Mouse (Mus musculus): ENCODE measurements at regions not wholly inside any gene's neighbourhood (a gene's known extent, or its start where the extent isn't known, plus 50 kb on each side); places are given as distances from the start of the nearest gene placed in this dataset.
A peak's percentile ranks its signal among the peaks of the same experiment; 100 is the strongest.

DNA sequence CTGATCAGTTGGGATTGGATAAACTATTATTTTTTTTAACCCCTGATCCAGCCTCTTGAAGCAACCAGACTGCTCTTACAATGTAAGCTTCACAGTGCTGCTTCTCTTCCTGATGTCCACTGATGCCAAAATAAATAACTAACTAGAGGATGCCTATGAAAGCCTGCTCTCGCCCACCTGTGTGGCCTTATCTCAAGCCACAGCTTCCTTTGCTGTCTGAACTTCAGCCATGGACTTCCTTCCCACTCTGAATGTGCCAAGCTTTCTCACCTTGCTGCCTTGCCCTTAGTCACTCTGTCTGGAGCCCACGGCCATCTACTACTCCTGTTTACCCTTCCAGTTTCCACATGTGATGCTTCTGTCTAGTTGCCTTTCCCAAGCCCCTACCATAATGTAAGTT lies 559.6 kb downstream of the Dhx35 start:
- no peak for DNase-seq (ENCODE audit: low read depth, low spot score)

DNA sequence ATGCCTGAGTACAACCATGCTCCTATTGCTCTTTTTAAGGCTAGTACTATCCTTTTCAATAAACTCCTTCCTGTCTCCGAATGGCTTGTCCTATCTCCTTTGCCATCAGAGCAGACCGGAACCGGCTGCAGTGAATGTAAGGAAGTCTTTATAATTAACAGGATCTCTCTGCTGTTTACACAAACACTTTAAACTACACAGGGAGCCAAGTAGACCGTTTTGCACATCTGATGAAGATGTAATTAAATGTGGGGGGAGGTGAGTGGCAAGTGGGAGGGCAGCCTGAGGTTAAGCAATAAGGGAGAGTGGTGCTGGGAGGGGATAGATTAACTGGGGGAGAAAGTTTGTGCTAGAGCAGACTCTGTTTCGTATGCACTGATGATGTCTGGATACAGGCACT lies 561.9 kb downstream of the Dhx35 start:
- DNase-seq (ENCODE audit: low read depth, low spot score), result no peak

DNA sequence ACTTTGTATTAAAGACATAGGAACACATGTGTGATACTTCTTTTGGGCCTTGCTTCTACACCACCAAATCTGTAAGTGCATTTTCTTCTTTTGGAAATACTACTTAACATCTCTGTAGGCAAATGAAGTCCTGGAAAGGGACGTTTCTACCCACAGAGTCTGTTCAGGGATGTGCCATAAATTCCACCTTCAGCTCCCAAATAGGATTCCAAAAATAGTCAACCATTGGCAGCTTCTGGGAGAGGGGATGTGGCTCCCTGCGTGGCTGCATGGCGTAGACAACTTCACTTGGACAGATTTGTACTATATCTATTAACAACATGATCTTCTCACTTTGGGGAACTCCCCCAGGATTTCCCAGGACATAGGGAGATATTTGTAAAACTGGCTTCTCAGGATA lies 566.8 kb downstream of the Dhx35 start:
- no peak for DNase-seq (ENCODE audit: low read depth, low spot score)

DNA sequence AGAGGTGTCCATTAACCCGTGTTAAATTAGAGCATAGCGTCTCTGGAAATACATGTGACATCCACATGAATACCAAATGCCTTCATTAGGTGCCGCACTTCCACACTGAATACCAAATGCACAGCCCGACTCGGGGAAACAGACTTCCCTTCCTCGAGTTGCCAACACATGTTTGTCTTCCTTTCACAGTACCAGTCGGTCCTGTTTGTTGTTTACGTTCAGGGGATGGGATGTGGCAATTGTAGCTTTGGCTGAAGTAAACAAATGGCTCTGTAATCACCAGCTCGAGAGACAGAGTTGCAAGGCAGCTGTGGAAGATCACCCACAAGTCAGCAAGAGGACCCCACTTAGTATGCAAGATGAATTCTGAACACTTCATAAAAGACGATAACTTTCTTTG lies 598.3 kb downstream of the Dhx35 start:
- no peak for DNase-seq (ENCODE audit: low read depth, low spot score)

DNA sequence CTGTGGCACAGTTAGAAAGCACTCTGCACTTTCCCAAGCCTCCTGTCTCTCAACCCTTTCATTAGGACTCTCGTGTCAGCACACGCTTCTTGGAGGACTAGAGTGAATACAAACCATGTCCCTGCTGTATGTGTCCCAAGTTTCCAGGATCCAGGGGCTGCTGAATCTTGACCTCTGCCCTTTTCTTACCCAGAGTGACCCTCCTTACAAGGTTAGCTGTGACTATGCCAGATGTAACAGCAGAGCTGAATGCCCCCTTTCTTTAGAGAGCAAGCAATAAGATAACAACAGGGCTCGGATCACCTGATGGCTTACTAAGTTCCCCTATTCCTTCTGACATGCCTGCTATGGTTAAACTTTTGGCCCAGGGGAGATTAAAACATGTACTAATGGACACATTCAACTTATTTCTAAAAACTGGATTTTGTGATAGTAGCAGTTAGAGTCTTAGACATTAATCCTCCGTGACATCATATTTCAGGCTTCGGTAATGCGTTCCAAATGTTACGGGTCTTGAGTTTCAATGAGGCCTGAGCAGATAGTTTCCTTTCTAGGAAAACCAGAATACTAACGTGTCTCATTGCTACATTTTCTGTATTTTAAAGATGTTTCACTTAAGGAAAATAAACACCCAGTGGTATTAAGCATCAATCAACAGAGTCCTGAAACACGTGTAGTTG lies 607.0 kb downstream of the Dhx35 start:
- DNase-seq (ENCODE audit: low read depth, low spot score), result no peak

DNA sequence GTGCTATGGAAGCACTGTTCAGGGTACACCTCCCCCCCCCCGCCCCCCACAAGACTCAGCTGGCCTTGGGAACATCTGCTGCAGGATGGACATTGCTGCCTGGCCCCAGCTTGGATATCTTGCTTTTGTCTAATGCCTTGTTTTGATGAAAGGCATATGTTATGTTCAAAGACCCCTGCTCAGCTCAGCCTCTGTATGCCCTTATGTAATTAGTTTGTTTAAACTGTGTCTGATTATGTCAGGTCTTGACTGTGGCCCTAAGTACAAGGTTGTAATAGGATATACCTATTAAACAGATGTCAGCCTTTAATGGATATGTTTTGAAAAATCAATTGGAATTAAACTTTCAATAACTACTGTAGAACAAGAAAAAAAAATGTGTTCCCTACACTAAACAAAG lies 610.3 kb downstream of the Dhx35 start:
- DNase-seq (ENCODE audit: low read depth, low spot score), result no peak

DNA sequence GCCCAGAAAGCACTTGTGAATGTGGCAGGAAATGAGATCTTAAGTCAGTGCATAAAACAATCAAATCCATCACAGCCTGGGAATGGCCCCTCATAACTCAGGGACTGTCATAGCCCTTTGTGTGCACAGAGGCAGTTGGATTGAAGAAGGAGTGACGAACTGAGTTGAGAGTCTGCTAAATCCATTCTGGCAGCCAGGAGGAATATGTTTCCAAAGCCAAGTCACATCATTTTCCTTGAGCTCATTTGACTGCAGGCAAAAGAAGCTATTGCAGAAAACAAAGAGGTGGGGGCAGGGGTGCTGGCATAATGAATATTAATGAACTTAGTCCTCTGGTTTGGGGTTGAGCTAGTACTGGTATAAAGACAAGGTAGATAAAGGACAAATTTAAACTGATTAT lies 620.0 kb downstream of the Dhx35 start:
- no peak for DNase-seq (ENCODE audit: low read depth, low spot score)

DNA sequence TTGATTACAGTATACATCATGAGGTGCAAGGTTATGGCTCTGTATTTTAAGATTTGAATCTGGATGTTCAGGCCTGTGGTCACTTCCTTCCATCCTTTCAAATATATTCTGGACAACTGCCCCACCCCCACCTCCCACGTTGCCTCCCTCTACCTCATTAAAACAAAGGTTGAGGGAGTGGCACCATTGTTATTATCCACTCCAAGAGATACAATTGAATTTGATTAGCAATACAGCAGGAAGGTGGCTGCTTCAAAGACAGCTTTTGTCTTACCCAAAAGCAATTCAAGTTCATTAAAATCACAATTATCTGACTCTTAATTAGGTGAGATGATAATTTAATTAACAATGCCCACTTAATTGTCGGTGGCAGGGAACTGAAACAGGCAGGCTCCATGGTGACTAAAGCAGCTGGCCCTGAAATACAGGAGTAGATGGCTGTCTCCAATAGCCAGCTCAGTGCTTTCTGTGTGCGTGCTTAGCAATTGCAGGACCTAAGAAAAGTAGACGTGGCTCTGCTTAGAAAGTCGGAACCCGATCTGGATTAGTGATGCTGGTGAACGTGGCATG lies 623.8 kb downstream of the Dhx35 start:
- no peak for DNase-seq (ENCODE audit: low read depth, low spot score)

DNA sequence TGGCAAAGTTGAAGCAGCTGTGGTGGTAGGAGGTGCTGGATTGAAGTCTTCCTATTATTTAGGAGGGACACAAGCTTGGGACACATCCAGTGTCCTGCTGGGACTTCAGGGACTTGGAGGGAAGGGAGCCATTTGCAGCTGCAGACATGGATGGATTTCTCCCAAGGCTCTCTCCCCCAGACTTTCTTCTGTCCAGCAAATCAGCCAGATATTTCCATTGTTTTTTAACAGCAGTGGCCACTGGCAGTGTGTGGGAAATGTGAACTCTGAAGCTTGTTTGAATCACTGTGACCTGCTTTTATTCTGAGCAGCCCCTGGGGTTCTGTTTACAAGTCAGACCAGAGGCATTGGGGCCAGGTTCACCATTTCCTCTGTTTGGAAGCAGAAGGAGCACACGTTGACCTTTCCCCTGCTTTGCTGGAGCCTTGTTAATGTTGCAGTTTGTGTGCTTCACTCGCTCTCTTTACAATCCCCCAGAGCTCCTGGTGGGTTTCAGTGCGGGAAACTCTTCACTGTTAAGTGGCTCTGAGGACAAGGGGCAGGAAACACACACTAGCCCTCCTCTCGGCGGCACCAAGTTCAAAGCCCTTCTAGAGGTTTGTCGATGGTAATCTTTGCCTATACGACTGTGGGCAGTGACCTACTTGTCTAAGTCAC lies 627.8 kb downstream of the Dhx35 start:
- DNase-seq (ENCODE audit: low read depth, low spot score), result no peak

DNA sequence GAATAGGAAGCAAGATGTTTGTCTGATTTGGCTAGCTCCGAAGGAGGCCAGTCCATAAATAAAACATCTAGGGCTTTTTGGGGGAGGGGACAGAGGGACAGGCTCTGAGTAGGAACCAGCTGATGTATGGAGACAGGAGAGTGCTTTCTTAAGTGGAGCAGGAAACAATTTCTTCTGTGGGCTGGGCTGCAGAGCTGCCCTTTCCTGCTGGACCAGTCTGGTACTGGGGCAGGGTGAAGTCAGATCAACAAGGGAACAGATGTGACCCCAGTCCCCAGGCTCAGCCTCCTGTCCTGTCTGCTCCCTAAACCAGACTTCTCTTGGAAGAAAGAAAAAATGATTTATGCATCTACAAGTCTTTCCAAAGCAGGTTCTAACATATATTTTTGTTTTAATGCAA lies 633.6 kb downstream of the Dhx35 start:
- no peak for DNase-seq (ENCODE audit: low read depth, low spot score)

DNA sequence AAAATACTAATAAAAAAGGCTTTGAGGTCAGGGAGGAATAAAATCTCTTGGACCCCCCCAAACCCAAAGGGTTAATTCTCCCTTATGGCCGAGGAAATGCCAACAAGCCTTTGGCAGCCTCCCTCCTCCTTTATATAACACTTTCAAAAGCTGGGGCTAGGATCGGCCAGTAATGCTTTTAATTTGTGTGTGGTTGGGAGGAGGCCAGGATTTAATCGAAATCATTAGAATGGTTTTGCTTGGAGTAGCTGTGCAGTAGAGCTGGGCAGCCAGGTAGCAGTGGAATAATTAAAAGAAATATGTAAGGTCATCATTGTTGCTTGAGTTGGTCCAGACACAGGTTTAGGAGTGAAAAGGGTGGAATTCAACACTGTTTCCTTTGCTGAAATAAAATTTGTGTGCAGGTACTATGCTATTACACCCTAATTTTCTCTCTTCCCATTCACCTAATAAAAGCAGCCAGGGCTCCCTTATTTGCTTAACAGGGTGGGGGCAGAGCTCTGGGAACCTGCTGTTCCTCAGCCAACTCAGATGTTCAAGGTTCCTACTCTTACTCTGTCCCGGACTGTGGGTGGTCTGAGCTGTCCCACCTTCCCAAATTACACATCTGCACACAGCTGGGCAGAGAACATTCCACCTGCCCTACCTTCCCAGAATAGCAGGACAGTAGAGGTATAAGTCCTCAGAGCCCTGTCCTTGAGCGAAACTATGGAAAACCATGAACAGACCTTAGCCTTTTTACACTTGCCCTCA lies 636.1 kb downstream of the Dhx35 start:
- DNase-seq (ENCODE audit: low read depth, low spot score), result no peak

DNA sequence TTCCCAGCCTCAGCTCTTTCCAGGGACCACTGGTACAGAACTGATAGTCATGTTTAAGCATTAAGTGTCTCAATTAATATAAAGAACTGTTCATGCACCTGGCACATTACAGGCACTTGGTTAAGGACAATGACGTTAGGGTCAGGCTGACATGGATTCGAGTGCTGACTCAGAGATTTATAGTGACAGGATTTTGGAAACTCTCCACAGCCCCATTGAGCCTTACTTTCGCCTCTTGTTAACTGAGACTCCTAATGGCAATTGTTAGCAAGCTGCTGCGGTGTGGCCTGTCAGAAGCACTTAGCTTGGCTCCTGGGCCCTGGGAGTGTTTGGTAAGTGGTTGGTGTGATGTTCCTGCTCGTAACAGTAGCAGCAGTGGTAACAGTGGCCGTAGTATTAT lies 644.4 kb downstream of the Dhx35 start:
- DNase-seq (ENCODE audit: low read depth, low spot score), result no peak

DNA sequence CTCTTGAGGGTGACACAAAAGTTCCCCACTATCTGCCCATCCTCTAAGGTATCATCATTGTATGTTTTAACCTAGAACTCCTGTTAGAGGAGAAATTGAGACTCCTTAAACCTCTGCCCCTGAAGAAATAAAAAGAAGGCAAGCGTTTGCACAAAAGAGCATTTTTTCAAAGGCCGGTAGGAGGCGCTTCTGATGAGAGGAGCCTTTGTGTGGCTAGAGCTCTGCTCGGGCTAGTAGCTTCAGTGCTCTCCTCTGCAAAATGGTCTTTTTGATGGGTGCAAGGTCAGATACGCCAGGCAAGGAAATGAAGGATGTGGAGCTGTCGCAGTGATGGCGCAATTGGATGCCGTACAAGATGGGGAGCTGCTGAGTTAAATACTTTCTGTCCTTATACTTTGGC lies 649.0 kb downstream of the Dhx35 start:
- peak; percentile 7 for DNase-seq (ENCODE audit: low read depth, low spot score)

DNA sequence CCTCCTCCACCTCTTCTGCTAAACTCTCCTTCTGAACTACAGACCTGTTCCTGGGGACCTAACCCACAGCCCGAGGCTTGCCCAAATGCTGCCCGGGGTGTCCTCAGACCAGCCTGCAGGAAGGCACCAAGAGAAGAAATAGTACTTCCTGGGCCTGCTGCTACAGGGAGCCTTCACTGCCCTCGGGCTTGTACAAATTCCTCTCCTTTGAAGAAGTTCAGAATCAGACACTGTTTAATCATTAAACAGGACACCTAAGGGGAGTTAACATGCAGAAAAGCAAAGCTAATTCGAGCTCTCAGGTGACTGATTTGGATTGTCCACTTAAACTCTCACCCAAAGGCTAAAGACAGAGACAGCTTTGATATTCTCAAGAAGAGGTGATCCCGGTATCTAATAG lies 651.8 kb downstream of the Dhx35 start:
- DNase-seq (ENCODE audit: low read depth, low spot score), result no peak

DNA sequence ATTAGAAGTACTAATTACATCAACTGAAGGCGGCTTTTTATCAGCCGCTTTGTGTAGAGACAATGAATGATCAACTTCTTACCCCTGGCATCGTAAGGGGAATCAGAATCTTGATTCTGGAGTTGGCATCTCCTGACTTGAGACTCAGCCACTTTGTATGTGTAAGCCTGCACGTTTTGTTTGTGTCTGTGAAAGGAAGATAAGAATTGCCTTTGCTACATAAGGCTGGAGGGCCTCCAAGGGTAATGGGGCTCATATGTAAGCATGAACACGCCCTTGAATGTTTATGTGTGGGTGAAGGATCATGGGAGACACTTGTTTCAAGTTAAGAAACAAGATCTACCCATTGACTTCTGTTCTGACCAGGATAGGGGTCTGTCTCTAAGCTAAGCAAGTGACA lies 652.3 kb downstream of the Dhx35 start:
- no peak for DNase-seq (ENCODE audit: low read depth, low spot score)

DNA sequence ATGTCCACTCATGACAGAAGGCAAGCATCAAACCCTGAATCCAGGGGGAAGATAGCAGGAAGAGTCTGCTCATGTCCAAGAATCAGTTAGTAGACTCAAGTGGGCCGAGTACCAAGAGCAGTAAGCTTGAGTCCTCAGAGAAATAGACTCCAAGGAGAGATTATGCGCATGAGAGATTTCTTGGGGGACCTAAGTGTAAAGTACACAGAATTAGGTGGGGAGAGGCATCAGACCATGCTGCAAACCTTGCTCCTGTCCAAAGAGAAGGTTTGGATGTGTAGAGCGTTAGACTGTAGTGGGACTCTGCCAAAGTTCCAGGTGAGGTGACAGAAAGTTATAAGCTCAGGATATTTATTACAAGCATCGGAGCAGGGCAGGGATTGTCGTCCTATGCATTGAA lies 654.4 kb downstream of the Dhx35 start:
- DNase-seq (ENCODE audit: low read depth, low spot score), result no peak

DNA sequence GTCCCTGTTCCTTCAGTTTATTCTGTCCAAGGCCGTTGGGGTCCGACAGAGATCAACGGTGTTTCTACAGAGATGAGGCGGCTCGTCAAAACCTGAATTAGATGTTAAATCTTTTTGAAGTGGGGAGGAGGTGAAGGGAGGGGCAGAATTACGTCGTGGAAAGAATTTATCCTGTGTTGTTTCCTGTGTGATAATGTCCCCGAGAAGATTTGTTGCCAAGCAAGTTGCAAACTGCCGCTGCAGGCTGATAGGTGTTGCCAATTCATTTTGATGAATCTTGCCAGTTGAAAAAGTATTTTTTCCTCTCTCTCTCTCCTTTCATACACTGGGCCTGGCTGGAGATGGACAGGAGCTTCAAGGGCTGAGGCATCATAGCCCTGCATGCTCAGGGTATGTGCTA lies 656.8 kb downstream of the Dhx35 start:
- DNase-seq (ENCODE audit: low read depth, low spot score), result no peak

DNA sequence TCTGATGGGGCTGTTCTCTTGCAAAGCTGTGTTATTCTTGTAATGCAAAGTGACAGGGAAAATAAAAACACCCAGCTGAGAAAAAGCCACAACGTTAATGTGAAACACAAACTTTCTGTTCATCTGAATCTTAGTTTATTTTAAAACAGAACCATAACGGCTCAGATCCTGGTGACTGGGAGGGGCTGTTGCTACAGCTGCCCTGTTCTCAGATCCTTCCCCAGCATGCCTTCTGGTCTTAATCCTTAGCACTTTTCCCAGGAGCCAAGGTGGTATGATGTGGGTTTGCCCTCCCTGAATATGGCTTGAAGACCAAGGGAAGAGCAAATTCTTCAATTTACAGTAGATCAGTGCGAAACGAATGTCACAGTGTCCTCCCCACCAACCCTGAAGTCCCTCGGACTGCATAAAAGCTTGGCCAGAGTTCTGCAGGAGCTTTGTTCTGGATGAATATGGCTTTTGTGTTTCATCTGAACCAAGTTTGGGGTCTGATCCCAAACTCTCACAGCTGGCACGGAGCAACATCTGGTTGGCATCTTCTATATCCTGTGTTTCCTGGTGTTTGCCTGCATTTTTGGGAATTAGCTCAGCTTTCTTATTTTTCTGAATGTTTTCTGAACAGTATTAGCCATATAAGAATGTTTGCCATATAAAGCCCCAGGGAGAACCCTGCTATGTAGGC lies 686.9 kb downstream of the Dhx35 start:
- DNase-seq (ENCODE audit: low read depth, low spot score), result no peak

DNA sequence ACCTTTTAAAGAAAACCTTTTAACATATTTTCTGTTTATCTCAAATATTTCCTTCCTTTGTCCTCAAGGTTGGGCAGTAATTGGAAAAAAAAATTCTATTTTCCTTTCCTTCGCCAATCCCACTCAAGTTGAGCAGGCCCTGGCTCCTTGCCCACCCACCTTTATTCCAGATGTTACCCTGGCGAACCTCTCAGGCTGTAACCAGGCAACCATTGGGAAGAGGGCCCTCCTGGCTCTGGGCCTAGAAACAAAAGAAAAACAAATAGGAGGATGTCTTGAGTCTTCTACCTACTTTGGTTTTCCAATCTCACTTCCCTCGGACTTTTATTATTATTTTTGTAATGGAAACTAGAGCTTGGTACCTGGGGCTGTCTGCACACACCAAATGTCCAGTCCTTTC lies 696.5 kb downstream of the Dhx35 start:
- DNase-seq (ENCODE audit: low read depth, low spot score), result peak; percentile 10

DNA sequence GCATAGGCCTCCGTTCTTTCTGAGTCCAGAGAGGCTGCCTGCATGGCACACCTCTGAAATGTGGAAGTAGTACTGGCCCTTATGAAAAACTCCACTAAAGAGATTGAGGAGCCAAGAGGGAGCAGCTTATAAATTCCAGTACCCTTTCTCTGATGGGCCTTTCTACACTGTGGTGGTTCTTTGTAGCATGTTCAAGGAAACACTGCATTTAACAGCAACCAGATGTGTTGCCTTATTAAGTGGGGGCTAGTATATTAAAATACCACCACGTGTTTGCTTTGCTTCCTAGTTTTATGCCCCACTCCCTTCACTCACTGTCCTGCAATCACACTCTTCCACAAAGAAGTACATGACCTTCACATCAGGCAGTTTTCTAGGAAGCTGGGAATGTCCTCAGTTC lies 704.1 kb downstream of the Dhx35 start:
- no peak for DNase-seq (ENCODE audit: low read depth, low spot score)

DNA sequence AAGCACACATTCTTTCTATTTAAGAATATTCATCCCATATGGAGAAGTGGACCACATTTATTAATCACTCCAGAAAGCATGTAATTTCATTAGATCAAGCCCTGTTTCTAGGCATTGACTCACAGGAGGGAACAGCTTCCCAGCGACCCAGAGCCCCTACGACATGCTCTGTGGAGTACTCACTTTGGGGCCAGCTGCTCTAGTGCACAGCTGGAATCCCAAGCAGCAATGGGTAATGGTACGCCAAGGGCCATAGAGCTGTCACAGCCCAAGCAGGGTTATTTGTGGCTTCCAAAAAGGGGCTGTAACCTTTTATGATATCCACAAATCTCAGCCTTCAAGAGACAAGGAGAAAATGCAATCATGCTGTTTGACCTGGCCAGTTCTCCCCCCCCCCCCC lies 706.4 kb downstream of the Dhx35 start:
- no peak for DNase-seq (ENCODE audit: low read depth, low spot score)

DNA sequence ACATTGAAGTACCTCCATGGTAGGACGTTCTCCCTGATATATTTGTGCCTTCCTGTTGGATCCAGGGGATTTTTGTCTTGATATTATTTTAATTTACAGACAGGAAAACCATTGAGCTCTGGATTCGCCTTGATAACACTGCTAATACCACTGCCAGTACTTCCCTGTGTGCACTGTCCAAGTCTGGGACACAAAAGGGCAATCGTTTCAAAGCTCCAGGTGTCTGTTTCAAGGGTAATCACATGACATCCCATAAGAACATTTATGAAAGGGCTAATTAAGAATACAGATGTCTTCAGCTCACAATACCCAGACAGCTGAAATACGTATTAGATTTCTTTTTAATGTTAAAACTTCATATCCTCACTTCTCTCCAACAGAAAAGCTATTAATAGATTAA lies 724.5 kb downstream of the Dhx35 start:
- no peak for DNase-seq (ENCODE audit: low read depth, low spot score)

All from 3T3-L1 (cell line).